Mouse (Mus musculus) thymus, adult 2 months (tissue): ENCODE data around the gene Fam163b.

ENCODE experiments used
- CTCF ChIP-seq: fragments of 200-500 bp; IDR thresholded peaks from 2 replicates; pipeline ENCODE4 v1.5.1; 2012; ENCODE audit warnings: mild to moderate bottlenecking, control low read depth, low read length, moderate library complexity, borderline replicate concordance; ENCODE audit not compliant: control insufficient read depth, poor library complexity, insufficient read depth; ENCODE audit errors: extremely low read depth
- POLR2A ChIP-seq: fragments of 200-500 bp; IDR thresholded peaks from 2 replicates; pipeline ENCODE4 v1.6.1; 2012; ENCODE audit warnings: mild to moderate bottlenecking, low read length, control low read depth, moderate library complexity; ENCODE audit not compliant: control insufficient read depth, poor library complexity, insufficient read depth; ENCODE audit errors: extremely low read depth

GRCm38 (mm10) chr2:27079152-27079584 is 63.1 kb downstream of the Fam163b start, which contains the start of gene Adamtsl2:
- no peak for TF ChIP-seq POLR2A
- TF ChIP-seq CTCF: no peak
